Mouse (Mus musculus) brain, embryonic 14.5 days (tissue): ENCODE data around the gene Setx. TPM values are rescaled to one million over a fixed set of nuclear protein-coding genes. Genes with fewer than 3 reads are reported as not detected.
"Not testable (repeated sequence)": the region's sequence is repeated elsewhere in the genome, so short reads cannot be mapped to it uniquely, and the experiment has no call there.

Source experiments
- DNase-seq: peaks from one replicate; pipeline ENCODE4 v3.0.0-alpha.2; 2011; ENCODE audit warnings: low read depth
- CTCF ChIP-seq: fragments of 200-500 bp; IDR thresholded peaks from 2 replicates; pipeline ENCODE4 v1.5.1; 2012; ENCODE audit warnings: inconsistent platforms, mild to moderate bottlenecking, moderate library complexity, borderline replicate concordance; ENCODE audit not compliant: insufficient read depth, insufficient read length; ENCODE audit errors: extremely low read depth
- POLR2A ChIP-seq: fragments of 200-500 bp; IDR thresholded peaks from 2 replicates; pipeline ENCODE4 v1.6.1; 2012; ENCODE audit warnings: mild to moderate bottlenecking, inconsistent platforms, borderline replicate concordance; ENCODE audit not compliant: poor library complexity, insufficient read depth, insufficient read length, severe bottlenecking; ENCODE audit errors: extremely low read depth
- polyA plus RNA-seq: library from polyadenylated mRNA; depleted of rRNA; stranded (reverse); fragments of >200 nt; gene quantifications from 2 replicates; pipeline ENCODE4 v1.2.3, GENCODE M21; 2012

Setx gene
- polyA plus RNA-seq, 1 experiment, result 20.3 TPM

DNA sequence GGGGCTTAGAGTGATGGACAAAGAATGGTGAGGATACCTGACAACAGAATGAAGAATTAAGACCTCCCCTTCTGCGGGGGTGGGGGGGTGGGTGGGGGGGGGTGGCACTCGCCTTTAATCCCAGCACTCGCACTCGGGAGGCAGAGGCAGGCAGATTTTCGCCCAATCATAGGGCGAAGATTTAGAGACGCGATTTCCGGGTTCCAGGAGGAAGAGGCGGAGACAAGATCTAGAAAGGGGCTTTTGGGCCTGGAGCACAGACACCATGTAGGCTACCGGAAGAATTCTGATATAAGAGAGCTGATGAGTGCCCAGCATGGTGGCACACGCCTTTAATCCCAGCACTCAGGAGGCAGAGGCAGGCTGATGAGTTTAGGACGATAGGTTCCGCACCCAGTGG is 24.3 kb upstream of the Setx start:
- TF ChIP-seq CTCF (no peak), POLR2A (no peak)
- DNase-seq, result no peak

DNA sequence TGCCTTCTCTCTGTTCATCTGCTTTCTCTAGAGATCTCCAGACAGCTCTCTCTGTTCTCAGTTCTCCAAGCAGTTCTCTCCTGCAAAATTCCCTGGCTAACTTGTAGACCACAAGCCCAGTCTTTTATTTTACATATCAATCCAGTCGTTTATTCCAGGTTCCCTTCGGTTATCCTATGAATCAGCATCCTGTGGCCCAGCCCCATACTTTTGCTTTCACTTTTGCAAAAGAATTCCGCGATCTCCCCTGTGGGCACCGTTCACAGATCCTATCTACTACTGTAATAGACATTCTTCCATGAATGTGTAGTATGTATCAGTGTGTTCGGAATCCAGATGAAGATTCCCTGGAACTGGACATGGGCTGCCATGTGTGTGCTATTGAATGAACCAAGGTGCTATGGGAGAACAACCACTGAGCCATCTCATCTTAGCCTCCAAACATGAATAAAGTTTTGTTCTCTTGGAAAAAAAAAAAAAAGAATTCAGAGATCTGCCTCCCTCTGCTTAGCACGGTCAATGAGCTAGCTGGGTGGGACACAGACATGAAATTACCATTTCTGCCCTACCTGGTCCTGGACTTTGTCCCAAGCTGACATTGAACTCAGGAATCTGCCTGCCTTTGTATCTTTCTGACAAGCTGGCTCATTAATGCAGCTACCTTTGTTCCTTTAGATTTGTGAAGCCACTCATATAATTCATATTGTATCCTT is 23.0 kb upstream of the Setx start:
- no peak for DNase-seq
- TF ChIP-seq CTCF, result no peak
- no peak for TF ChIP-seq POLR2A

DNA sequence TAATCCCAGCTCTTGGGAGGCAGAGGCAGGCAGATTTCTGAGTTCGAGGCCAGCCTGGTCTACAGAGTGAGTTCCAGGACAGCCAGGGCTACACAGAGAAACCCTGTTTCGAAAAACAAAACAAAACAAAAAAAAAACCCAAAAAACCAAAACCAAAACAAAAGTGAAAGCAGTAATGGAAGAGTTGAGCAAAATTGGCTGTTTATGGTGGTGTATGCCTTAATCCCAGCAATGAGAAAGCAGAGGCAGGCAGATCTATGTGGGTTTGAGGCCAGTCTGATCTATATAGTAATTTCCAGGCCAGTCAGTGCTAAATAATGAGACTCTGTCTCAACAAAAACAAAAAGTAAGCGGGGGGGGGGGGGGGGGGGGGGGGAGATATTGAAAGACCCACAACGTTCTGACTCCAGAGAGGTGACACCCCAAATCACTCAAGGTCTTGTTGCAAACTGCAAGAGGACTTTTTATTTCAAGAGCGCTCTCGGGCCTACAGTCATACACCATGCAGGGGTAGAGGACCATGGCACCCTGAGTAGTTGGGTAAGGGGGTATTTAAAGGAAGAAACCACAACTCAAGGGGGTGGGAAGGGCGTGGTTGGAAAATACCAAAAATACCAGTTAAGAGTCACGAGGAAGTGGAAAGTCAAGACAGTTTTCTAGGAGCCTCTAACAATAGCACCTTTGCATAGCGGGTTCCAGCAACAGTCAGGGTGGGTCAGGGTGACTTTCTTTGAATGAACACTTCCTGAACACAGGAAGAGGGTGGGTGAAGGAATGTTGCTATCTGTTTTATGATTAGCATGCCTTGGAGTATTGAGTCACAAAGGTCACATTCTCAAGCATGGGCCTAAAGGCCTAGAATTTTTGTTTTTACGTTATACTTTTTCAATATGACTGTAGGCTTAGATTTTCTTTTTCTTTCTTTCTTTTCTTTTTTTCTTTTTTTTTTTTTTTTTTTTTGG is 21.3 kb upstream of the Setx start:
- DNase-seq, result not testable (repeated sequence)

DNA sequence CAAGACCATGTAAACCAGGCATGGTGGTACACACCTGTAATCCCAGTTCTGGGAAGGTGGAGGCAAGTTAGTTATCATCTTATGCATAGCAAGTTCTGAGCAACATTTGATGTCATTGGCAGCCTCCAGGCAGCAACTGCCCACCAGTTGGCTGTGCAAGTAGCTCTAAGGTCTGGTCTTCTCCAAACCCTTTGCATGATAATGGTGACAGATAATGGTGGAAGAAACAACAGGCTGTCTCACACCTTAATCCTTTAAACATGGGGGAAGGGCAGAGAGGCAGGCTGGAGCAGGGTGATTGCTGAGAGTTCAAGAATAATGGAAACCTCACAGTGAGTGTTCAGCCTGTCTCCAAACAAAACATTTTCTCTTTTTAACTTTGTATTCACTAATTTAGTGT is 3.0 kb upstream of the Setx start:
- no peak for TF ChIP-seq CTCF
- TF ChIP-seq POLR2A, result no peak
- no peak for DNase-seq

DNA sequence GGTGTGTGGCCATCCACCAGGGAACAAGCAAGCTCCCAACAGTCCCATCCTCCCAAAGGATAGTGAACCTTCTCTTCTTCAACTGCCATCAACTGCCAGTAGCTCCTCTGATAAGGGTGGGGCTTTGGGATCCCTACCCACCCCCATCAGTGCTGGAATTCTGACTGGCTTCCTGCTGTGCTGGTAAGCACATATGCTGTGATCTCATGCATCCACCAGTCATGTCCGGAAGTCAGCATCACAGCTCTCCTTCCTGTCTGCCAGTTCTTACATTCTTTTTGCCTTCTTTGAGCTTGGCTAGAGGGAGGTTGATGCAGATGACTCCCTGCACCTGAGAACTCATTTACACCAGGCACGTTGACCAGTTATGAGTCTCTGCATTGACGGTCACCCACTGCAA is 1.5 kb upstream of the Setx start:
- TF ChIP-seq POLR2A (no peak), CTCF (no peak)
- DNase-seq, result no peak

DNA sequence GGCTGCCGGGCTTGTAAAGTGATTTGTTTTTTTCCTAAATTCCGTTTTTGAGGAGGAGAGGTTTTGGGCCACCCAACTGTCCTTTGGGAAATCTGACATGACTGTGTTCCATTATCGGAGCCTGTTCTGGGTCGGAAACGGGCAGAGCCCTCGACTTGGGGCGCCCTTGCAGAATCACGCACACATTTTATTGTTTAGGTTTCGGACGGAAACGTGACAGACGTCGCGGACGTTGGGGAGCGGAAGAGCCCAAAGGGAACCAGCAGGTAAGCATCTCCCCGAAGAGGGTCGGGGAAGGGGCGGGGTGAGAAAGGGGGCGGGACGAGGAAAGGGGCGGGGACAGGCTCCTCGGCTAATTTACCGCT is 572 bp downstream of the Setx start:
- TF ChIP-seq CTCF (no peak), POLR2A (no peak)

DNA sequence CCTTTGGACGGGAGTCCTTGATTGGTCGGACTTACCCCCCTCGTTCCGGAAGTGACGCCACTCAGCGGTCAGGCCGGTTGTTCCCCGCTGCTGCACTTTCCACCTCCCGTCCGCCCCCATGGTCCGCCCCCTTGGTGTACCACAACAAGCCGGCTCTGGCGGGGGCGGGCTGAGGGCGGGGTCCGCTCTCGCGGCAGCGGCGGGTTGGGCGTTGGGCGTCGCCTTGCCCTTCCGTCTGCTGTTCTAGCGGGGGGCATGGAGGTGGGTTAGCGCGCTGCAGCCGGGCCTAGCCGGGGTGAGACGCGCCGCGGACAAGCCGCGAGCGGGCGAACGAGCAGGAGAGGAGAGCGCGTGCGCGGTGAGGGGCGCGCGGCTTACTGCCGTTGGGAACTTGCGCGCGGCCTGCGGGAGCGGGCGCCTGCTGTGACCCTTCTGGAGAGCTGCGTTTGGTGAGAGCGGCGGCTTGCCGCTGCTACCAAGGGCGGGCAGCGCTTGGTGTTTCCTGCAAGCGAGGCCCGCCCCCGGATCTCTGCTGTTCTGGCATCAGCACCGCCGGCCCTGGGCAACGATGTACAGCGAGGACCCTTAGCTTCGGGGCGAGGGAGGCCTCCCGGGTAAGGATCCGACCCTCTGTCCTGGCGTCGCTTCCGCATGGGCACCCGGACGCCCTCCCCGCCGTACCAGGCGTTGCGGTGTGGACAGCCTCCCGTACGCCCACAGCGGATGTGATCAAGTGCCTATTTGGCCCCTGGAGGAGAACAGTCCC is 1.1 kb downstream of the Setx start:
- TF ChIP-seq POLR2A, result peak; percentile 41; the same call in 1 of the 2 replicates
- no peak for TF ChIP-seq CTCF
- peak; percentile 100 for DNase-seq

More for the DNA sequence above, 572 bp downstream of the Setx start:
- no peak for DNase-seq

DNA sequence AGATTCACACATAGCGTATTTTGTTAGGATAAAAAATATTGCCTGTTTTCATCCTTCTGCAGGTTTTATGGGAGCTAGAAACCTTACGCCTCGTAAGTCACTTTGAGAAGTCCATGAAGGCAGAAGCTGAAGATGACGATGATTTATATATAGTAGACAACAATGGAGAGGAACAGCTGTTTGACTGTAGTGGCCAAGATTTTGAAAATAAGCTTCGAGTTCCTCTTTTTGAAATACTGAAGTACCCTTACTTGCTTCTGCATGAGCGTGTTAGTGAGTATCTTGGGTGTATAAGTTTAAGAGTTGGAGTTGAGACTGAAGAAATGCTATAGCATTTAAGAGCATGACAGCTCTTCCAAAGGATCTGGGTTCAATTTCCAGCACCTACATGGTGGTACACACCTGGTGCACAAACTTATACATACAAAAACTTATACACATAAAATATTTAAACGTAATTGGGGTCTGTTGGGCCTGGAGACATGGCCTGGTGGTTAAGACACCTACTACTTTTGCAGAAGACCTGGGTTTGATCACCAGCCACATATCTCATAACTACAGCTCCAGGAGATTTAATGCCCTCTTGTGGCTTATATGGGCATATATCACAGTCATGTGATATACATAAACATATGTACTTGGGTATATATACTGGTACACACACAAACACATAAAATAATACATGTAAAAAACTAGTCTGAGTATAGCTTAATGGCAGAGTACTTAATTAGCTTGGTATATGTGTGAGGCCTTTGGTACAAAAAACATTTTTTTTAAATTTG is 6.3 kb downstream of the Setx start:
- DNase-seq, result peak; percentile 2
- no peak for TF ChIP-seq CTCF
- no peak for TF ChIP-seq POLR2A

DNA sequence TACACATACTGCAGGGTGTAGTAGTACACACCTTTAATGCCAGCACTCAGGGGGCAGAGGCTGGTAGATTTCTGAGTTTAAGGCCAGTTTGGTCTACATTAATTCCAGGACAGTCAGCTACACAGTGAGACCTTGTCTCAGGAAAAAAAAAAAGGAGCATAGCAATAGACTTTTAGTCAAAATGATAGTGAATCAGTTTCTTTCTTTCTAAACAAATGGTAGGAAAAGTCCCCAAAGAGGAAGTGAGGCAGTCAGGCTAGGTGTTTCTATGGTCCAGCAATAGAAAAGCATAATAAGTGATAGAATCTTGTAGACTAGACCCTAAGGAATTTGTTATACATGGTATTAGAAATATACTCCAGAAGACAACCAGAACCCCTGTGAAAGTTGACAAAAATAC is 11.2 kb downstream of the Setx start:
- no peak for DNase-seq

DNA sequence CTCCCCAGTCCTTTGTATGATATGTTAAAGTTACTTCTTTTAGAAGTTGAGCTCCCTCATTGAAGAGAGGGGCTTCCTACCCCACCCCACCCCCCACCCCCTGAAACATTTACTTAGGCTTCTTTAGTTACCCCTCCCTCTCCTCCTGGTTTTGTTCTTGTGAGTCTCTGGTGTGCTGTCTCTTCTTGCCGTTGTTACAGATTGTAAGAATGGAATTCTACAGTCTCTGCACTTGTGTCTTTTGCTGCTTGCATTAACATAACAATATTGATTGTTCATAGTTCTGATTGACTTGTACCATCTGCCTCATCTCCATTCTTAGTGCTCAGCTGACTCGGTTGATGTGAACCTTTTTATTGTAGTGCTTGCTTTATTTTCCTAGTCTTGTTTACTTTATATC is 28.0 kb downstream of the Setx start:
- TF ChIP-seq POLR2A (no peak), CTCF (no peak)
- no peak for DNase-seq

More for the DNA sequence above, 11.2 kb downstream of the Setx start:
- TF ChIP-seq CTCF (no peak), POLR2A (no peak)
